16 mouse cellular contexts compared by ENCODE assay signal in the genomic region with DNA sequence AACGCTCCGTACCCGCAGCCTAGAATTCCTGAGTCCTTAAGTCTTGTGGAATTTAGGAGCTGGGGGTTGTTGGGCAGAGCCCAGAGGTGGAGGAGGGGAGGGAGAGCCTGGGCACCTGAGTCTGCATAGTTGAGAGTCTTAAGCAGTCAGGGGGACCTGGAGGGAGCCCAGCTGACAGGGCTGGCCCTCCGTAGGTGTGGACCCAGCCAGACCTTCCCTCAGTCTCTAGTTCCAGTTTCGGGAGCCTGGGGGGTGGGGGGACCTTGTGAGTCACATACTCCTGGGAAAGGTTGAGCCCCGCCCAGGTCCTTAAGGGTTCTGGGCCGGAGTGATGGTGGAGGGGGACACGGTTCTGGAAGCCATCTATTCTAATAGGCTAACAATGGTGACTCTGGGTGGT. TPM values are rescaled to one million over a fixed set of nuclear protein-coding genes. Genes with fewer than 3 reads are reported as not detected.
DNase-seq lines count a peak whose midpoint lies in the region; ATAC-seq and TF ChIP-seq lines count a peak whose summit lies in the region.
"Had no signal": no experiment of that assay in that cellular context is flagged by ENCODE, and none has a peak within 500 bp of the region (broad histone marks: within the 10 kb centered on the region; RNA-seq: fewer than 3 reads in every experiment).

No protein-coding gene starts in this region.

- peak overlapping the region; percentile 69 to 78 for H3K4me3 ChIP-seq in ES-E14 (ENCODE audit: insufficient read depth in 1 of 2, low read depth in 1 of 2, low read length in 2 of 2, poor library complexity in 1 of 2, severe bottlenecking in 1 of 2)
- no peak overlapping the region for H3K4me3 ChIP-seq in embryonic facial prominence, embryonic 14.5 days (ENCODE audit: low read depth, low read length)
- H3K4me3 ChIP-seq in lung, postnatal 0 days (ENCODE audit: low read depth, low read length): peak overlapping the region; percentile 55; the same call in 1 of the 2 replicates
- H3K4me3 ChIP-seq: left cerebral cortex, adult 2 months had no signal

- peaks cover 8% of the 10 kb centered on the region; the same call in 1 of the 2 replicates for H3K36me3 ChIP-seq in ES-E14 (ENCODE audit: control insufficient read depth, insufficient read depth, low read length, poor library complexity, severe bottlenecking)
- no peaks in the 10 kb centered on the region for H3K36me3 ChIP-seq in embryonic facial prominence, embryonic 14.5 days (ENCODE audit: control insufficient read depth, insufficient read depth, low read length)
- no peaks in the 10 kb centered on the region for H3K36me3 ChIP-seq in lung, postnatal 0 days (ENCODE audit: insufficient read depth, low read length)
- H3K36me3 ChIP-seq: hindbrain, embryonic 15.5 days; neural tube, embryonic 13.5 days had no signal

- peak overlapping the region; percentile 48 for H3K4me2 ChIP-seq in embryonic facial prominence, embryonic 14.5 days (ENCODE audit: low read depth, low read length)
- H3K4me2 ChIP-seq in lung, postnatal 0 days (replicated peaks; ENCODE audit: low read depth, low read length): peak overlapping the region; percentile 54

- H3K9me3 ChIP-seq in ES-E14 (ENCODE audit: control insufficient read depth, insufficient read depth, low read depth, low read length): no peaks in the 10 kb centered on the region
- no peaks in the 10 kb centered on the region for H3K9me3 ChIP-seq in embryonic facial prominence, embryonic 14.5 days (ENCODE audit: control insufficient read depth, low read length)
- H3K9me3 ChIP-seq in lung, postnatal 0 days (ENCODE audit: low read length): no peaks in the 10 kb centered on the region
- H3K9me3 ChIP-seq: hindbrain, embryonic 15.5 days; neural tube, embryonic 13.5 days had no signal

- no peak overlapping the region for H3K27ac ChIP-seq in ES-E14 (ENCODE audit: insufficient read depth, low read depth, low read length, poor library complexity, severe bottlenecking)
- H3K27ac ChIP-seq in embryonic facial prominence, embryonic 14.5 days (replicated peaks; ENCODE audit: low read depth, low read length): no peak overlapping the region
- H3K27ac ChIP-seq in lung, postnatal 0 days (ENCODE audit: low read length): peak overlapping the region; percentile 95
- H3K27ac ChIP-seq: hindbrain, embryonic 15.5 days; left cerebral cortex, adult 2 months; neural tube, embryonic 13.5 days had no signal

- in situ Hi-C loops in ES-E14 (cut with MboI; ENCODE audit: low sequenced_read_pairs in 2 of 2, unreplicated experiment in 2 of 2): no loop called here

- DNase-seq in ES-E14 (ENCODE audit: low read depth, low spot score): no peak
- DNase-seq in embryonic facial prominence, embryonic 14.5 days (ENCODE audit: low spot score): no peak
- DNase-seq in kidney, postnatal 10 days: peak; percentile 46
- peak; percentile 64 for DNase-seq in lung, postnatal 0 days (ENCODE audit: low spot score)
- DNase-seq in c-Kit-positive CD71-positive TER-119-positive erythroid progenitor cells, embryonic 14.5 days (ENCODE audit: low spot score): no peak
- DNase-seq in urinary bladder, postnatal 25 days (ENCODE audit: low spot score): no peak
- DNase-seq: cerebellum, adult 11 months; gastrocnemius, postnatal 10 days; thymus, postnatal 25 days had no signal

- no peak overlapping the region for H3K9ac ChIP-seq in ES-E14 (ENCODE audit: insufficient read depth, low read depth, low read length, poor library complexity, severe bottlenecking)
- H3K9ac ChIP-seq in embryonic facial prominence, embryonic 14.5 days (ENCODE audit: low read depth, low read length): no peak overlapping the region
- H3K9ac ChIP-seq in lung, postnatal 0 days (replicated peaks; ENCODE audit: low read depth): no peak overlapping the region
- H3K9ac ChIP-seq: hindbrain, embryonic 15.5 days had no signal

- no peak for TF ChIP-seq CTCF in lung, postnatal 0 days (IDR thresholded peaks at IDR 0.05)

- ATAC-seq in embryonic facial prominence, embryonic 14.5 days (ENCODE audit: low read depth): no peak
- peak; percentile 14 for ATAC-seq in lung, postnatal 0 days
- no peak for ATAC-seq in frontal cortex, adult (ENCODE audit: low TSS enrichment)

- H3K27me3 ChIP-seq in embryonic facial prominence, embryonic 14.5 days (replicated peaks; ENCODE audit: control insufficient read depth, insufficient read depth, low read length): peaks cover 44% of the 10 kb centered on the region
- peaks cover 13% of the 10 kb centered on the region; the same call in 1 of the 2 replicates for H3K27me3 ChIP-seq in lung, postnatal 0 days (replicated peaks; ENCODE audit: insufficient read depth, low read length)

- 8% methylated on average over 8 of the region's 8 CpGs for WGBS in embryonic facial prominence, embryonic 14.5 days
- WGBS in lung, postnatal 0 days: 11% methylated on average over 8 of the region's 8 CpGs

- TF ChIP-seq EP300 in lung, postnatal 0 days (IDR thresholded peaks at IDR 0.05): no peak

- H3K4me1 ChIP-seq in ES-E14 (ENCODE audit: control insufficient read depth in 2 of 2, insufficient read depth in 2 of 2, low read length in 2 of 2, poor library complexity in 1 of 2): peaks cover 0 to 22% of the 10 kb centered on the region in 2 experiments; a peak in 2 of 4 replicates
- H3K4me1 ChIP-seq in embryonic facial prominence, embryonic 14.5 days (ENCODE audit: control insufficient read depth, insufficient read depth, low read length): peaks cover 4% of the 10 kb centered on the region
- H3K4me1 ChIP-seq in lung, postnatal 0 days (ENCODE audit: insufficient read depth, low read depth, low read length): no peaks in the 10 kb centered on the region

TF ChIP-seq in ES-E14, 5 proteins besides CTCF, POLR2A, EP300 and RAD21:
- TF ChIP-seq CHD2 (IDR thresholded peaks at IDR 0.05; ENCODE audit: low read depth, low read length): no peak
- TF ChIP-seq HCFC1 (IDR thresholded peaks at IDR 0.05; ENCODE audit: borderline replicate concordance, insufficient read depth, low read length): no peak
- no peak for TF ChIP-seq ZC3H11A (IDR thresholded peaks at IDR 0.05; ENCODE audit: borderline replicate concordance, low read depth, low read length)
- TF ChIP-seq MAFK (IDR thresholded peaks at IDR 0.05; ENCODE audit: insufficient read depth, low read depth, low read length): no peak
- TF ChIP-seq ZNF384 (IDR thresholded peaks at IDR 0.05; ENCODE audit: low read depth, low read length): no peak

RNA-seq across cellular contexts. Expression of a gene that starts 3.4 kb away (rescaled TPM):
- total RNA-seq in ES-E14 (2012; rRNA removed): 5.2 and 5.9 TPM in 2 replicates
- polyA plus RNA-seq in embryonic facial prominence, embryonic 14.5 days (2014; fragmentation: Nextera tagmentation; extraction: Ambion mirVana): 6.9 and 7.8 TPM in 2 replicates
- polyA plus RNA-seq in lung, postnatal 0 days (2015; fragmentation: Nextera tagmentation; extraction: Ambion mirVana): 5.8 and 5.9 TPM in 2 replicates

RNA-seq across cellular contexts. Expression of a gene that starts 4.1 kb away (rescaled TPM):
- total RNA-seq in ES-E14 (2012; rRNA removed): 6.2 and 15.4 TPM in 2 replicates
- polyA plus RNA-seq in embryonic facial prominence, embryonic 14.5 days (2014; fragmentation: Nextera tagmentation; extraction: Ambion mirVana): 5.5 and 8.1 TPM in 2 replicates
- polyA plus RNA-seq in lung, postnatal 0 days (2015; fragmentation: Nextera tagmentation; extraction: Ambion mirVana): 119 and 120 TPM in 2 replicates
- total RNA-seq: MEL had no signal

RNA-seq across cellular contexts. Expression of a gene that starts 15.3 kb away (rescaled TPM):
- 0.45 and 0.53 TPM in 2 replicates for total RNA-seq in ES-E14 (2012; rRNA removed)
- polyA plus RNA-seq in embryonic facial prominence, embryonic 14.5 days (2014; fragmentation: Nextera tagmentation; extraction: Ambion mirVana): 1.6 and 2.1 TPM in 2 replicates
- polyA plus RNA-seq in lung, postnatal 0 days (2015; fragmentation: Nextera tagmentation; extraction: Ambion mirVana): 5.7 and 6.0 TPM in 2 replicates

RNA-seq across cellular contexts. Expression of a gene that starts 21.6 kb away (rescaled TPM):
- total RNA-seq in ES-E14 (2012; rRNA removed): 0.37 and 0.40 TPM in 2 replicates
- polyA plus RNA-seq in embryonic facial prominence, embryonic 14.5 days (2014; fragmentation: Nextera tagmentation; extraction: Ambion mirVana): not detected in 2 replicates
- not detected in 2 replicates for polyA plus RNA-seq in lung, postnatal 0 days (2015; fragmentation: Nextera tagmentation; extraction: Ambion mirVana)
- total RNA-seq: adrenal gland, adult 2 months; gastrocnemius, postnatal 10 days; left cerebral cortex, adult 2 months had no signal
- polyA plus RNA-seq: erythroblast, embryonic 14.5 days; hindbrain, embryonic 15.5 days; neural tube, embryonic 13.5 days had no signal

RNA-seq across cellular contexts. Expression of a gene that starts 24.6 kb away (rescaled TPM):
- total RNA-seq in ES-E14 (2012; rRNA removed): 0.32 and 0.89 TPM in 2 replicates
- polyA plus RNA-seq in embryonic facial prominence, embryonic 14.5 days (2014; fragmentation: Nextera tagmentation; extraction: Ambion mirVana): 22.9 and 28.7 TPM in 2 replicates
- polyA plus RNA-seq in lung, postnatal 0 days (2015; fragmentation: Nextera tagmentation; extraction: Ambion mirVana): 7.1 and 7.5 TPM in 2 replicates
- polyA plus RNA-seq: erythroblast, embryonic 14.5 days had no signal

Comparison
In these comparisons a context has a peak if more than half of its experiments do, and no peak if none do; other contexts are left out.
1. DNase-seq: peak in kidney, postnatal 10 days (single experiment) and lung, postnatal 0 days (single experiment); none in ES-E14 (single experiment), embryonic facial prominence, embryonic 14.5 days (single experiment), c-Kit-positive CD71-positive TER-119-positive erythroid progenitor cells, embryonic 14.5 days (single experiment) and urinary bladder, postnatal 25 days (single experiment).
2. RNA of a gene that starts 4.1 kb away (polyA plus RNA-seq): 119 to 120 TPM in lung, postnatal 0 days; 5.5 to 8.1 TPM in embryonic facial prominence, embryonic 14.5 days; every median in the first group is over 10 times any median in the second.